Mouse (Mus musculus) midbrain, postnatal 0 days (tissue): ENCODE results near the gene Zg16. TPM values are rescaled to one million over a fixed set of nuclear protein-coding genes. Genes with fewer than 3 reads are reported as not detected.

Experiments
- ATAC-seq: fragments of 200-750 bp; cut with Nextera tagmentation; 2 replicates; pipeline ENCODE4 v1.8.0; 2017; ENCODE audit warnings: moderate number of reproducible peaks, mild to moderate bottlenecking, moderate TSS enrichment, moderate library complexity; ENCODE audit not compliant: low FRiP score
- DNase-seq: peaks from one replicate; pipeline ENCODE4 v3.0.0-alpha.2; 2015; ENCODE audit warnings: low spot score
- H3K27ac ChIP-seq: fragments of 300-500 bp; sonication (generic); 2 replicates; pipeline ENCODE4 v1.5.1; 2014; ENCODE audit warnings: low read depth, mild to moderate bottlenecking, low read length, mixed read lengths
- H3K27me3 ChIP-seq: fragments of 300-500 bp; sonication (generic); 2 replicates; pipeline ENCODE4 v1.6.1; 2014; ENCODE audit warnings: low read length, control low read depth, mixed read lengths; ENCODE audit not compliant: insufficient read depth
- H3K36me3 ChIP-seq: fragments of 300-500 bp; sonication (generic); 2 replicates; pipeline ENCODE4 v1.6.1; 2014; ENCODE audit warnings: low read length, control low read depth, mixed read lengths; ENCODE audit not compliant: insufficient read depth
- H3K4me1 ChIP-seq: fragments of 300-500 bp; sonication (generic); 2 replicates; pipeline ENCODE4 v1.6.1; 2014; ENCODE audit warnings: mild to moderate bottlenecking, control low read depth, antibody characterized with exemption, low read length, mixed read lengths; ENCODE audit not compliant: insufficient read depth
- H3K4me2 ChIP-seq: fragments of 300-500 bp; sonication (generic); 2 replicates; pipeline ENCODE4 v1.6.1; 2014; ENCODE audit warnings: low read depth, mild to moderate bottlenecking, low read length, mixed read lengths; ENCODE audit not compliant: poor library complexity, severe bottlenecking
- H3K4me3 ChIP-seq: fragments of 300-500 bp; sonication (generic); 2 replicates; pipeline ENCODE4 v1.5.1; 2014; ENCODE audit warnings: low read depth, mild to moderate bottlenecking, low read length, moderate library complexity
- H3K9ac ChIP-seq: fragments of 300-500 bp; sonication (generic); replicated peaks from 2 replicates; pipeline ENCODE4 v1.6.1; 2014; ENCODE audit warnings: mild to moderate bottlenecking, low read length, moderate library complexity, mixed read lengths; ENCODE audit not compliant: poor library complexity, severe bottlenecking
- H3K9me3 ChIP-seq: fragments of 300-500 bp; sonication (generic); 2 replicates; pipeline ENCODE4 v1.6.1; 2016; ENCODE audit warnings: low read length, control low read depth
- CTCF ChIP-seq: IDR thresholded peaks from 2 replicates; pipeline ENCODE4 v1.5.1; 2016; ENCODE audit warnings: antibody characterized with exemption, mild to moderate bottlenecking
- WGBS: fragments of 180-500 bp; shearing (Covaris S2); extraction: QIAGEN DNeasy Blood & Tissue Kit; methylation state at CpG from one replicate; pipeline ENCODE4 v1.1.7; 2014; 5-methylcytosine and 5-hydroxymethylcytosine counted together
- polyA plus RNA-seq: library from polyadenylated mRNA; unstranded; fragments of >200 nt; fragmentation: Nextera tagmentation; extraction: Ambion mirVana; gene quantifications from 2 replicates; pipeline ENCODE4 v1.2.1, GENCODE M21; 2015
- total RNA-seq: library from RNA; depleted of rRNA; stranded (reverse); fragments of >200 nt; gene quantifications from 2 replicates; pipeline ENCODE4 v1.2.3, GENCODE M21; 2014

The Zg16 gene
- total and polyA plus RNA-seq, 2 experiments from 2014 or later = 0.49 TPM; not detected in 1

DNA sequence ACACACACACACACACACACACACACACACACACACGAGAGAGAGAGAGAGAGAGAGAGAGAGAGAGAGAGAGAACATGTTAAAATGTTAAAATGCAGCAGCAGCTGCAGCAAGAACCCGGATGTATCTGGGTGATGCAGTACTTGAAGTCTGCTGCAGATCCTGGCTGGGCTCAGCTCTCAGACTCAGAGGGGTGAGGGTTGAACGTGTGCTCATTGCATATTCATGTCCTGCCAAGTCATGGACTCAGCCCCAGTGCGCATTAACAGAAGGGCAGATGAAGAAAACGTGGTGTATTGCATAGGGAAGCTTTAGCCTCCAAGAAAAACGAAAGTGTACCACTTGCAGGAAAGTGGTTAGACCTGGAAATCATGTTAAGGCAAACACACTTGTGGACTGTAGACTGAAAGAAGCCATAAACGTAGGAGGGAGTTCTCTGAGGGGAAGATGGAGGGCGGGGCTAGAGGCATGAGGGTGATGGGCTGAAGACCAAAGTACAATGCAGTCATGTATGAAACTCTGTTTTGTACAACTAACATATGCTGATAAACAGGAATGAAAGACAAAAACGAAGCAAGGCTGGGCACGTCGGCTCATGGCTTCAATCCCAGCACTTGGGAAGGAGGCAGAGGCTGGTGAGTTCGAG is 26.6 kb upstream of the Zg16 start:
- Histone ChIP-seq H3K36me3 (no peaks in the 10 kb centered on the region), H3K9me3 (no peaks in the 10 kb centered on the region), H3K27ac (no peak overlapping the region), H3K4me3 (no peak overlapping the region), H3K4me1 (no peaks in the 10 kb centered on the region), H3K27me3 (no peaks in the 10 kb centered on the region), H3K9ac (no peak overlapping the region), H3K4me2 (no peak overlapping the region)
- no peak for ATAC-seq
- DNase-seq = peak; percentile 44
- WGBS = 48% methylated on average over 12 of the region's 12 CpGs
- no peak for TF ChIP-seq CTCF

DNA sequence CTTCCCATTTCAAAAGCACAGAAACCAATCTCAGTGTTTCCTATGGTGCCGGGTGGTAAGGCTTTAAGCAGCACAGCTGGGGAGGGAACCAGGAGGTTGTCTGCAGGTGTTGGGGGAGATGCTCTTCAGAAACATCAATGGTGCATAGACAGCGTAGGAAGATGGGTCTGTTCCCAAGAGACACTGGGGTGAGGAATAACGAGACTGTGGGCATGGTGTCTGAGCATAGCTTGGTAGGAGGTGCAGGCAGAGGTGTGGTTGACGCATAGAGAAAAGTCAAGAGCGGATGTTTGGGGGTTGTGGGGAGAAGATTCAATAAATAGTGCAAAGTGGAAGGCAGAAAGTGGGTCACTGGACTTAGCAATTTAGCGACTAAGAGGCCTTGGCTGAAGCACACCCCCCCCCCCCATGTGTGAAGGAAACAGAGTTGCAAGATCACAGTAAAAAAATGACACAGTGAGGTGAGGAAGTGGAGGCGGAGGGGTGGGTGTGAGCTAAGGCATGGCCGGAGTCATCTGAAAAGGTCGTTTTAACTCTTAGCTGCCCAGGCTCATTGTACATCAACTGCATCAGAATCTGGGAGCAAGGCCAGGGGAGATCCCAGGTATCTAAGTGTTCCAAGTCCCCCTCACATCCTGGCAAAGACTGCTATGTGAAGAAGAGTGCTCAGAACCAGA is 25.9 kb upstream of the Zg16 start:
- no peak overlapping the region for H3K4me2 ChIP-seq
- no peak overlapping the region for H3K4me3 ChIP-seq
- H3K4me1 ChIP-seq = no peaks in the 10 kb centered on the region
- no peak overlapping the region for H3K27ac ChIP-seq
- no peak overlapping the region for H3K9ac ChIP-seq
- 53% methylated on average over 9 of the region's 9 CpGs for WGBS
- H3K27me3 ChIP-seq = no peaks in the 10 kb centered on the region
- no peaks in the 10 kb centered on the region for H3K9me3 ChIP-seq
- H3K36me3 ChIP-seq = no peaks in the 10 kb centered on the region
- ATAC-seq (no peak), DNase-seq (no peak)
- TF ChIP-seq CTCF = no peak

- H3K36me3 ChIP-seq = no peaks in the 10 kb centered on the region
- no peak overlapping the region for H3K4me2 ChIP-seq
- no peak overlapping the region for H3K27ac ChIP-seq
- no peaks in the 10 kb centered on the region for H3K4me1 ChIP-seq
- no peak for ATAC-seq
- H3K27me3 ChIP-seq = no peaks in the 10 kb centered on the region
- DNase-seq = no peak
- TF ChIP-seq CTCF = no peak
- 85% methylated on average over 12 of the region's 12 CpGs for WGBS
- no peaks in the 10 kb centered on the region for H3K9me3 ChIP-seq
- H3K9ac ChIP-seq = no peak overlapping the region
- no peak overlapping the region for H3K4me3 ChIP-seq
These were observed 25.2 kb upstream of the Zg16 start for GRCm38 (mm10) chr7:127112251-127112841.

DNA sequence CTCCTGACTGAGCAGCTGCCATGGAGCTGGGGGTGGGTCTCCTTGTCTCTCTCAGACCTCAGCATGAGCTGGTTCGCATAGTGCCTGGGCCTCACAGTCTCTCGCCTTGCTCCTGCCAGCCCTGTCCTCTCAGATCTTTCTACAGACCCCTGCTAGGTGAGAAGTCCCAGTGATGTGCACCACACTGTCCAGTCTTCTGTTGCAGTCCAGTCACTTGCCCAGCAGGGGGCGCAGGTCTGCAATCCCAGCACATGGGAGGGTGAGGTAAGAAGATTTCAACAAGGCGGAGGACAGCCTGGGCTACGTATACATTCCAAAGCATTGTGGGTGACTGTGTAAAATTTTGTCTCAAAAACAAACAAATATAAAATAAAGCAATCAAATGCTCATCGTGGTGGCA is 24.3 kb upstream of the Zg16 start:
- WGBS = 47% methylated on average over 6 of the region's 6 CpGs
- ATAC-seq (no peak), DNase-seq (no peak)
- Histone ChIP-seq H3K9me3 (no peaks in the 10 kb centered on the region), H3K27me3 (no peaks in the 10 kb centered on the region), H3K27ac (no peak overlapping the region), H3K4me2 (no peak overlapping the region), H3K4me3 (no peak overlapping the region), H3K36me3 (no peaks in the 10 kb centered on the region), H3K4me1 (no peaks in the 10 kb centered on the region), H3K9ac (no peak overlapping the region)
- peak; percentile 72 for TF ChIP-seq CTCF

- no peak overlapping the region for H3K4me2 ChIP-seq
- H3K36me3 ChIP-seq = no peaks in the 10 kb centered on the region
- no peak overlapping the region; the same call in 1 of the 2 replicates for H3K27ac ChIP-seq
- no peaks in the 10 kb centered on the region for H3K27me3 ChIP-seq
- peak; percentile 57; the same call in 1 of the 2 replicates for ATAC-seq
- no peak overlapping the region for H3K4me3 ChIP-seq
- H3K9ac ChIP-seq = no peak overlapping the region
- H3K4me1 ChIP-seq = no peaks in the 10 kb centered on the region
- no peaks in the 10 kb centered on the region for H3K9me3 ChIP-seq
- 51% methylated on average over 18 of the region's 18 CpGs for WGBS
- peak; percentile 90 for DNase-seq
- peak; percentile 94 for TF ChIP-seq CTCF
These were observed 23.3 kb upstream of the Zg16 start for GRCm38 (mm10) chr7:127110239-127111007.
